Mouse (Mus musculus): ENCODE results near the gene Oxa1l. TPM values are rescaled to one million over a fixed set of nuclear protein-coding genes. Genes with fewer than 3 reads are reported as not detected.

Gene Oxa1l
- polyA plus RNA-seq, 1 experiment from 2014 or later, result 59.0 TPM

GRCm38 (mm10) chr14:54412000-54412576 is 51.5 kb downstream of the Oxa1l start:
- WGBS, result 33% methylated on average over 9 of the region's 9 CpGs
- ATAC-seq, result no peak

GRCm38 (mm10) chr14:54412629-54413170 is 52.1 kb downstream of the Oxa1l start:
- DNase-seq (ENCODE audit: low spot score) (peak; percentile 72), ATAC-seq (no peak)
- H3K36me3 ChIP-seq (ENCODE audit: control insufficient read depth, insufficient read depth, low read length), result no peaks in the 10 kb centered on the region
- no peak overlapping the region for H3K4me3 ChIP-seq (ENCODE audit: low read depth, low read length)
- no peak overlapping the region for H3K4me2 ChIP-seq (ENCODE audit: low read length)
- 36% methylated on average over 2 of the region's 2 CpGs for WGBS
- no peak overlapping the region for H3K27ac ChIP-seq (ENCODE audit: low read depth, low read length)
- H3K9me3 ChIP-seq (replicated peaks; ENCODE audit: control insufficient read depth, low read length), result no peaks in the 10 kb centered on the region
- peaks cover 8% of the 10 kb centered on the region; the same call in 1 of the 2 replicates for H3K27me3 ChIP-seq (replicated peaks; ENCODE audit: control insufficient read depth, insufficient read depth, low read length)
- H3K9ac ChIP-seq (ENCODE audit: low read length), result no peak overlapping the region
- no peaks in the 10 kb centered on the region; the same call in 1 of the 2 replicates for H3K4me1 ChIP-seq (ENCODE audit: control insufficient read depth, insufficient read depth, low read length)

More at GRCm38 (mm10) chr14:54412000-54412576, 51.5 kb downstream of the Oxa1l start:
- no peak overlapping the region for H3K4me3 ChIP-seq (ENCODE audit: low read depth, low read length)
- H3K9ac ChIP-seq (ENCODE audit: low read length), result no peak overlapping the region
- H3K36me3 ChIP-seq (ENCODE audit: control insufficient read depth, insufficient read depth, low read length), result no peaks in the 10 kb centered on the region
- H3K4me1 ChIP-seq (ENCODE audit: control insufficient read depth, insufficient read depth, low read length), result no peaks in the 10 kb centered on the region; the same call in 1 of the 2 replicates
- no peaks in the 10 kb centered on the region for H3K9me3 ChIP-seq (replicated peaks; ENCODE audit: control insufficient read depth, low read length)
- no peak overlapping the region for H3K4me2 ChIP-seq (ENCODE audit: low read length)
- DNase-seq (ENCODE audit: low spot score), result no peak
- H3K27ac ChIP-seq (ENCODE audit: low read depth, low read length), result no peak overlapping the region
- H3K27me3 ChIP-seq (replicated peaks; ENCODE audit: control insufficient read depth, insufficient read depth, low read length), result 0 out of 2 replicates have a peak, but pooled peaks cover 3% of the 10 kb centered on the region

- no peaks in the 10 kb centered on the region for H3K36me3 ChIP-seq (ENCODE audit: control insufficient read depth, insufficient read depth, low read length)
- 11% methylated on average over 18 of the region's 18 CpGs for WGBS
- DNase-seq (ENCODE audit: low spot score), result no peak
Observed at GRCm38 (mm10) chr14:54413877-54414700, 53.5 kb downstream of the Oxa1l start.

GRCm38 (mm10) chr14:54415241-54416020 is 54.8 kb downstream of the Oxa1l start:
- Histone ChIP-seq H3K27ac (ENCODE audit: low read depth, low read length) (no peak overlapping the region), H3K4me3 (ENCODE audit: low read depth, low read length) (no peak overlapping the region), H3K4me1 (ENCODE audit: control insufficient read depth, insufficient read depth, low read length) (no peaks in the 10 kb centered on the region; the same call in 1 of the 2 replicates), H3K9ac (ENCODE audit: low read length) (no peak overlapping the region), H3K36me3 (ENCODE audit: control insufficient read depth, insufficient read depth, low read length) (no peaks in the 10 kb centered on the region), H3K4me2 (ENCODE audit: low read length) (no peak overlapping the region), H3K9me3 (replicated peaks; ENCODE audit: control insufficient read depth, low read length) (no peaks in the 10 kb centered on the region), H3K27me3 (replicated peaks; ENCODE audit: control insufficient read depth, insufficient read depth, low read length) (peaks cover 8% of the 10 kb centered on the region; the same call in 1 of the 2 replicates)
- 9% methylated on average over 13 of the region's 13 CpGs for WGBS
- ATAC-seq (no peak), DNase-seq (ENCODE audit: low spot score) (no peak)

More at GRCm38 (mm10) chr14:54413877-54414700, 53.5 kb downstream of the Oxa1l start:
- peak; percentile 32; the same call in 1 of the 2 replicates for ATAC-seq
- H3K9me3 ChIP-seq (replicated peaks; ENCODE audit: control insufficient read depth, low read length), result no peaks in the 10 kb centered on the region
- H3K9ac ChIP-seq (ENCODE audit: low read length), result no peak overlapping the region
- no peak overlapping the region for H3K4me2 ChIP-seq (ENCODE audit: low read length)
- H3K27me3 ChIP-seq (replicated peaks; ENCODE audit: control insufficient read depth, insufficient read depth, low read length), result peaks cover 8% of the 10 kb centered on the region; the same call in 1 of the 2 replicates
- no peak overlapping the region for H3K4me3 ChIP-seq (ENCODE audit: low read depth, low read length)
- no peak overlapping the region for H3K27ac ChIP-seq (ENCODE audit: low read depth, low read length)
- H3K4me1 ChIP-seq (ENCODE audit: control insufficient read depth, insufficient read depth, low read length), result no peaks in the 10 kb centered on the region; the same call in 1 of the 2 replicates

DNA sequence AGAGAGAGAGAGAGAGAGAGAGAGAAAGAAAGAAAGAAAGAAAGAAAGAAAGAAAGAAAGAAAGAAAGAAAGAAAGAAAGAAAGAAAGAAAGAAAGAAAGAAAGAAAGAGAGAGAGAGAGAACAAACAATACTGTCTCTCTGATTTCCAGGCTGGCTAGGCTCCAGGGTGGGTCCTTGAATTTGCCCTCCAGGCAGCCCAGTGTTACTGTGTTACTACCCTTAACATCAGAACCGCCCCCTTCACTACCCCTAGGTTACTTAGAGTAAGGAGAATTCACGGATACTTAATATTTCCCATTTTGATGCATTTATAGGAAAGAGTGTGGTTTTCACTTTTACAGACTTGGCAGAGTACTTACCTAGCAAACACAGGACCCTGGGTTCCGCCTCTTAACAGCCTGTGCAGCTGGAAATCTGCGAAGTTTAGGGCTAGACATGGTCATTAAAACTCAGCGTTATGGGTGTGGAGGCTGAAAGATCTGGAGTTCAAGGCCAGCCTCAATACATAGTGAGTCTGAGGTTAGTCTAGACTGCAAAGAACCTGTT is 55.7 kb downstream of the Oxa1l start:
- no peak overlapping the region for H3K9ac ChIP-seq (ENCODE audit: low read length)
- H3K4me2 ChIP-seq (ENCODE audit: low read length), result no peak overlapping the region
- ATAC-seq (no peak), DNase-seq (ENCODE audit: low spot score) (no peak)
- no peaks in the 10 kb centered on the region for H3K9me3 ChIP-seq (replicated peaks; ENCODE audit: control insufficient read depth, low read length)
- H3K27ac ChIP-seq (ENCODE audit: low read depth, low read length), result no peak overlapping the region
- peaks cover 8% of the 10 kb centered on the region; the same call in 1 of the 2 replicates for H3K27me3 ChIP-seq (replicated peaks; ENCODE audit: control insufficient read depth, insufficient read depth, low read length)
- no peaks in the 10 kb centered on the region; the same call in 1 of the 2 replicates for H3K4me1 ChIP-seq (ENCODE audit: control insufficient read depth, insufficient read depth, low read length)
- WGBS, result 39% methylated on average over 5 of the region's 5 CpGs
- no peaks in the 10 kb centered on the region for H3K36me3 ChIP-seq (ENCODE audit: control insufficient read depth, insufficient read depth, low read length)
- no peak overlapping the region for H3K4me3 ChIP-seq (ENCODE audit: low read depth, low read length)

DNA sequence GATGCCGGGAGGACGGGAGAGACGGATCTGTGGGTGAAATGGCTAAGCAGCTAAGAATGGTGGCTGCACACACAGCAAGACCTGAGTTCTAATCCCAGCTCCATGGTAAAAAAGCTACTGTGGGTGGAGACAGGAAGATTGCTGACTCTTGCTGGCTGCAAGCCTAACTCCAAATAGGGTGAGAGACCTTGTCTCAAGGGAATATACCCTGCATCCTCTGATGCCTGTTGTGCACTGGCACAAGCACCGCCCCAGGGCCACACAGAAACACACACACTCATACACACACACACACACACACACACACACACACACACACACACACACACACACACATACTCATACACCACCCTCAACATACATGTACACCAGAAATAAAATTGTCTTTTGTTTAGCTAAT is 56.2 kb downstream of the Oxa1l start:
- Histone ChIP-seq H3K27ac (ENCODE audit: low read depth, low read length) (no peak overlapping the region), H3K9ac (ENCODE audit: low read length) (no peak overlapping the region), H3K9me3 (replicated peaks; ENCODE audit: control insufficient read depth, low read length) (no peaks in the 10 kb centered on the region), H3K27me3 (replicated peaks; ENCODE audit: control insufficient read depth, insufficient read depth, low read length) (peaks cover 8% of the 10 kb centered on the region; the same call in 1 of the 2 replicates), H3K4me3 (ENCODE audit: low read depth, low read length) (no peak overlapping the region), H3K36me3 (ENCODE audit: control insufficient read depth, insufficient read depth, low read length) (no peaks in the 10 kb centered on the region), H3K4me1 (ENCODE audit: control insufficient read depth, insufficient read depth, low read length) (no peaks in the 10 kb centered on the region; the same call in 1 of the 2 replicates), H3K4me2 (ENCODE audit: low read length) (no peak overlapping the region)
- ATAC-seq (no peak), DNase-seq (ENCODE audit: low spot score) (no peak)
- WGBS, result 69% methylated on average over 4 of the region's 4 CpGs

- Histone ChIP-seq H3K27ac (ENCODE audit: low read depth, low read length) (no peak within 1 kb of the TSS), H3K9me3 (replicated peaks; ENCODE audit: control insufficient read depth, low read length) (no peaks in the 10 kb centered on the region), H3K27me3 (replicated peaks; ENCODE audit: control insufficient read depth, insufficient read depth, low read length) (peaks cover 8% of the 10 kb centered on the region; the same call in 1 of the 2 replicates), H3K4me1 (ENCODE audit: control insufficient read depth, insufficient read depth, low read length) (no peaks in the 10 kb centered on the region; the same call in 1 of the 2 replicates), H3K4me3 (ENCODE audit: low read depth, low read length) (no peak within 1 kb of the TSS), H3K9ac (ENCODE audit: low read length) (no peak within 1 kb of the TSS), H3K4me2 (ENCODE audit: low read length) (no peak within 1 kb of the TSS), H3K36me3 (ENCODE audit: control insufficient read depth, insufficient read depth, low read length) (no peaks in the 10 kb centered on the region)
- DNase-seq (ENCODE audit: low spot score) (no peak), ATAC-seq (no peak)
- 6% methylated on average over 19 of the region's 19 CpGs for WGBS
Observed at GRCm38 (mm10) chr14:54417623-54418081, 57.0 kb downstream of the Oxa1l start, which contains the start of gene Slc7a7. Gene Slc7a7 (minus strand): TSS chr14:54417780.

Data from forebrain, embryonic 14.5 days (tissue).